Mouse (Mus musculus) bone marrow macrophage, adult 2 months (primary cell): ENCODE measurements at regions not wholly inside any gene's neighbourhood (a gene's known extent, or its start where the extent isn't known, plus 50 kb on each side); places are given as distances from the start of the nearest gene placed in this dataset.

Experiments used
- H3K27ac ChIP-seq: 2 replicates; pipeline ENCODE4 v1.5.1; 2012; ENCODE audit warnings: low read depth, low read length; ENCODE audit not compliant: insufficient read depth
- H3K4me1 ChIP-seq: 2 replicates; pipeline ENCODE4 v1.6.1; 2012; ENCODE audit warnings: low read length; ENCODE audit not compliant: control insufficient read depth, insufficient read depth
- H3K4me3 ChIP-seq: 2 replicates; pipeline ENCODE4 v1.5.1; 2012; ENCODE audit warnings: mild to moderate bottlenecking, low read length, moderate library complexity; ENCODE audit not compliant: insufficient read depth
- CTCF ChIP-seq: IDR thresholded peaks from 2 replicates; pipeline ENCODE4 v1.5.1; 2012; ENCODE audit warnings: low read depth, mild to moderate bottlenecking, low read length, moderate library complexity
- POLR2A ChIP-seq: IDR thresholded peaks from 2 replicates; pipeline ENCODE4 v1.6.1; 2012; ENCODE audit warnings: mild to moderate bottlenecking, low read depth, low read length, borderline replicate concordance

- Histone ChIP-seq H3K4me3 (no peak overlapping the region), H3K27ac (no peak overlapping the region), H3K4me1 (no peaks in the 10 kb centered on the region)
- TF ChIP-seq POLR2A: no peak
- TF ChIP-seq CTCF: no peak
Observed at GRCm38 (mm10) chr16:13050225-13050892, 59.1 kb upstream of the Ercc4 start.

GRCm38 (mm10) chr16:13054956-13055355 is 54.5 kb upstream of the Ercc4 start:
- Histone ChIP-seq H3K27ac (no peak overlapping the region), H3K4me1 (no peaks in the 10 kb centered on the region), H3K4me3 (no peak overlapping the region)
- TF ChIP-seq CTCF: no peak
- no peak for TF ChIP-seq POLR2A
